ENCODE assay signal across 18 mouse cellular contexts in the genomic region with DNA sequence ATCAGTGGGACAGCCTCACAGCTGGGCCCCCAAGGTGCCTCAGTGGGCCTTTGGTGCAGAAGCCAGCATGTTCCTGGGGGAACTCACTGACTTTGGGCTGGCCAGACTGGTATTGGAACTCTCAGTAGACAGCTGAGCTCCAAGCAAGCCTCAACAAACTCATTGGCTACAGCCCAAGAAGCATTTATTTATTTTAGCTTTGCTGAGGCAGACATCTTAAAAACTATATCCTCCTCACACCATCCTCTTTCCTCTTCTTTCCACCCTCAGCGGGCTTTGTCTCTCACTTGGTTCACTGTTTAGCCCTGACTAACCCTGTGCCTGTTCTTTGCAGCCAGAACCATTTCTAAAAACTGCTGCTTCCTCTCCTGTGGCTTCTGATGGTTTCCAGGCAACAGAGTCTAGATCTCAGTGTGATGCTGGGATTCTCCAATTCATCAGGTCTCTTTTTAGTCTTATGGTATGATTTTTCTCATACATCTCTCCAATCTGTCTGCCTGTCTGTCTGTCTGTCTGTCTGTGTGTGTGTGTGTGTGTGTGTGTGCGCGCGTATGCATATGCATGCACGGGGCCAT.
DNase-seq lines count a peak whose midpoint lies in the region; ATAC-seq and TF ChIP-seq lines count a peak whose summit lies in the region.
"Had no signal": no experiment of that assay in that cellular context is flagged by ENCODE, and none has a peak within 500 bp of the region (broad histone marks: within the 10 kb centered on the region; RNA-seq: fewer than 3 reads in every experiment).

No protein-coding gene starts in this region.

- no peak for TF ChIP-seq POLR2A in limb, embryonic 14.5 days (IDR thresholded peaks at IDR 0.05; ENCODE audit: borderline replicate concordance, extremely low read depth, insufficient read depth, insufficient read length)
- TF ChIP-seq POLR2A in brain, embryonic 14.5 days (IDR thresholded peaks at IDR 0.05; ENCODE audit: borderline replicate concordance, extremely low read depth, insufficient read depth, insufficient read length, poor library complexity, severe bottlenecking) = no peak

- ATAC-seq in limb, embryonic 14.5 days (ENCODE audit: low FRiP score, low read depth) = no peak
- ATAC-seq: forebrain, embryonic 13.5 days; inflammation-experienced regulatory T-cells, adult 6 months; midbrain, embryonic 13.5 days had no signal

- no peaks in the 10 kb centered on the region for H3K4me1 ChIP-seq in limb, embryonic 14.5 days (ENCODE audit: control insufficient read depth, insufficient read depth, low read length)
- H3K4me1 ChIP-seq in limb, embryonic 10.5 days = no peaks in the 10 kb centered on the region
- H3K4me1 ChIP-seq: embryonic facial prominence, embryonic 15.5 days; forebrain, embryonic 13.5 days; hindbrain, embryonic 10.5 days; liver, embryonic 13.5 days had no signal

- no peak overlapping the region for H3K4me3 ChIP-seq in gastrocnemius, adult 2 months
- no peak overlapping the region for H3K4me3 ChIP-seq in limb, embryonic 14.5 days (replicated peaks; ENCODE audit: low read length)
- no peak overlapping the region for H3K4me3 ChIP-seq in limb, embryonic 10.5 days
- H3K4me3 ChIP-seq: embryonic facial prominence, embryonic 15.5 days; forebrain, embryonic 13.5 days; hindbrain, embryonic 10.5 days; liver, embryonic 13.5 days; midbrain, embryonic 13.5 days had no signal

- no peak for TF ChIP-seq CTCF in gastrocnemius, adult 2 months (IDR thresholded peaks at IDR 0.05)
- TF ChIP-seq CTCF in brain, embryonic 14.5 days (IDR thresholded peaks at IDR 0.05; ENCODE audit: borderline replicate concordance, extremely low read depth, insufficient read depth, insufficient read length) = no peak

- no peak overlapping the region for H3K9ac ChIP-seq in limb, embryonic 14.5 days (ENCODE audit: low read depth, low read length, severe bottlenecking)
- H3K9ac ChIP-seq: embryonic facial prominence, embryonic 15.5 days; forebrain, embryonic 13.5 days; liver, embryonic 13.5 days; midbrain, embryonic 13.5 days had no signal

- intact Hi-C loops in gastrocnemius, adult 2 months (cut with DNase I) = no loop called here
- intact Hi-C loops in gastrocnemius, postnatal 36 days (cut with DNase I) = no loop called here
- intact Hi-C loops in left cerebral cortex, postnatal 14 days (cut with DNase I) = no loop called here

- no peaks in the 10 kb centered on the region for H3K36me3 ChIP-seq in limb, embryonic 14.5 days (ENCODE audit: control insufficient read depth, insufficient read depth, low read length)
- H3K36me3 ChIP-seq in limb, embryonic 10.5 days = no peaks in the 10 kb centered on the region
- H3K36me3 ChIP-seq: embryonic facial prominence, embryonic 15.5 days; hindbrain, embryonic 10.5 days; liver, embryonic 13.5 days; midbrain, embryonic 13.5 days had no signal

- no peaks in the 10 kb centered on the region for H3K9me3 ChIP-seq in limb, embryonic 14.5 days (ENCODE audit: control insufficient read depth, low read length)
- no peaks in the 10 kb centered on the region for H3K9me3 ChIP-seq in limb, embryonic 10.5 days (replicated peaks)
- H3K9me3 ChIP-seq: embryonic facial prominence, embryonic 15.5 days; forebrain, embryonic 13.5 days; hindbrain, embryonic 10.5 days; liver, embryonic 13.5 days; midbrain, embryonic 13.5 days had no signal

- no peaks in the 10 kb centered on the region for H3K27me3 ChIP-seq in limb, embryonic 14.5 days (ENCODE audit: control insufficient read depth, insufficient read depth, low read length)
- H3K27me3 ChIP-seq in limb, embryonic 10.5 days (ENCODE audit: low read depth, poor library complexity, severe bottlenecking) = no peaks in the 10 kb centered on the region
- H3K27me3 ChIP-seq: embryonic facial prominence, embryonic 15.5 days; forebrain, embryonic 13.5 days; liver, embryonic 13.5 days; midbrain, embryonic 13.5 days had no signal

- no peak for DNase-seq in gastrocnemius, adult 2 months
- no peak for DNase-seq in gastrocnemius, postnatal 36 days
- DNase-seq in limb, embryonic 14.5 days (ENCODE audit: low spot score) = peak; percentile 2
- no peak for DNase-seq in limb, embryonic 10.5 days (ENCODE audit: low spot score)
- peak; percentile 34 for DNase-seq in brain, embryonic 14.5 days (ENCODE audit: low read depth)
- DNase-seq in left cerebral cortex, postnatal 14 days (ENCODE audit: low spot score in 2 of 2) = peak; percentile 37 to 58
- DNase-seq in cerebellum, adult 9-11 months = no peak
- DNase-seq: adrenal gland, postnatal 10 days; cerebellum, adult 2 months; gastrocnemius, postnatal 14 days; kidney, postnatal 4 days; liver, embryonic 13.5 days; thymus, adult 2 months had no signal

- 0 out of 2 replicates have a peak overlapping the region, but pooled peaks have one; percentile 7 for H3K27ac ChIP-seq in gastrocnemius, adult 2 months
- no peak overlapping the region for H3K27ac ChIP-seq in limb, embryonic 14.5 days (replicated peaks; ENCODE audit: low read depth, low read length)
- no peak overlapping the region for H3K27ac ChIP-seq in limb, embryonic 10.5 days
- H3K27ac ChIP-seq: embryonic facial prominence, embryonic 15.5 days; forebrain, embryonic 13.5 days; hindbrain, embryonic 10.5 days; liver, embryonic 13.5 days; midbrain, embryonic 13.5 days had no signal

- WGBS in limb, embryonic 14.5 days = 84% methylated on average over 5 of the region's 5 CpGs
- WGBS in limb, embryonic 10.5 days = 86% methylated on average over 5 of the region's 5 CpGs

- H3K4me2 ChIP-seq in limb, embryonic 14.5 days (replicated peaks; ENCODE audit: low read depth, low read length, severe bottlenecking) = no peak overlapping the region
- H3K4me2 ChIP-seq: embryonic facial prominence, embryonic 15.5 days; forebrain, embryonic 13.5 days; liver, embryonic 13.5 days; midbrain, embryonic 13.5 days had no signal

Comparison
In these comparisons a context has a peak if more than half of its experiments do, and no peak if none do; other contexts are left out.
1. DNase-seq: peak in limb, embryonic 14.5 days (single experiment), brain, embryonic 14.5 days (single experiment) and left cerebral cortex, postnatal 14 days (2 of 2); none in gastrocnemius, adult 2 months (single experiment), gastrocnemius, postnatal 36 days (0 of 2), limb, embryonic 10.5 days (single experiment) and cerebellum, adult 9-11 months (single experiment).